Mouse (Mus musculus): Measurements from ENCODE around the gene Ccdc88c. TPM values are rescaled to one million over a fixed set of nuclear protein-coding genes. Genes with fewer than 3 reads are reported as not detected.

The Ccdc88c gene
- polyA plus RNA-seq, 1 experiment: 18.0 TPM

DNA sequence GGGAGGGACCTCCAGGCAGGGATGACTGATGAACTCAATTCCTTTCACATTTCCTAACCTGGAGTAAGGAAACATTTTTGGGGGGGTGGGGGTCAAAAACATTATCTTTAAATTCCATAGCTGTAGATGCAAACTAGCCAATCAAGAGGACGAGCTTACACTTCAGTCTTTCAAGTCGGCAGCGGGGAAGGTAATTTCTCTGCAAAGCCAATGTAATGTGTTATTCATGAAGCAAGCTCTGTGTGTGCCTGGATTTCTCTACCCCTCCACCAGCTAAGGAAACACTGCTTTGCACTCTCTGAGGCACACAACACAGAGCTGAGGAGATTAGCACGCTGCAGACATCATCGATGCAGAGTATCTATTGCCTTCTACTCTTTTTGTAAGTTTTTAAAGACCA lies 9.8 kb downstream of the Ccdc88c start:
- peaks cover 43% of the 10 kb centered on the region for H3K79me2 ChIP-seq (ENCODE audit: control insufficient read depth, insufficient read depth)
- no peak overlapping the region for H3K4me3 ChIP-seq
- H3K36me3 ChIP-seq (ENCODE audit: control insufficient read depth, insufficient read depth): no peaks in the 10 kb centered on the region
- H3K27me3 ChIP-seq (ENCODE audit: control insufficient read depth, insufficient read depth, insufficient read length): no peaks in the 10 kb centered on the region
- no peak overlapping the region for H3ac ChIP-seq (ENCODE audit: control insufficient read depth, insufficient read length)
- TF ChIP-seq SRF (IDR thresholded peaks at IDR 0.05; ENCODE audit: control insufficient read depth, insufficient read length, low read depth) (no peak), MYOG (IDR thresholded peaks at IDR 0.05; ENCODE audit: control insufficient read depth in 1 of 3, insufficient read depth in 1 of 3, insufficient read length in 2 of 3, low read depth in 2 of 3) (no peak), MAX (IDR thresholded peaks at IDR 0.05; ENCODE audit: low read depth) (no peak), MYOD1 (IDR thresholded peaks at IDR 0.05; ENCODE audit: control insufficient read depth in 1 of 3, insufficient read length in 2 of 3, low read depth in 2 of 3) (no peak), TCF3 (IDR thresholded peaks at IDR 0.05; ENCODE audit: insufficient read length, low read depth) (no peak), POLR2AphosphoS2 (IDR thresholded peaks at IDR 0.05; ENCODE audit: insufficient read length, low read depth) (no peak), E2F4 (IDR thresholded peaks at IDR 0.05; ENCODE audit: insufficient read depth) (no peak), CEBPB (IDR thresholded peaks at IDR 0.05; ENCODE audit: insufficient read depth, poor library complexity, severe bottlenecking) (no peak), TCF12 (IDR thresholded peaks at IDR 0.05; ENCODE audit: insufficient read depth, poor library complexity, severe bottlenecking) (no peak), REST (IDR thresholded peaks at IDR 0.05; ENCODE audit: insufficient read depth, insufficient read length) (no peak), USF1 (IDR thresholded peaks at IDR 0.05; ENCODE audit: low read depth) (no peak), POLR2A (IDR thresholded peaks at IDR 0.05; ENCODE audit: insufficient read length, low read depth) (no peak)
- peak overlapping the region; percentile 56 for H3K4me2 ChIP-seq (ENCODE audit: low read depth)

DNA sequence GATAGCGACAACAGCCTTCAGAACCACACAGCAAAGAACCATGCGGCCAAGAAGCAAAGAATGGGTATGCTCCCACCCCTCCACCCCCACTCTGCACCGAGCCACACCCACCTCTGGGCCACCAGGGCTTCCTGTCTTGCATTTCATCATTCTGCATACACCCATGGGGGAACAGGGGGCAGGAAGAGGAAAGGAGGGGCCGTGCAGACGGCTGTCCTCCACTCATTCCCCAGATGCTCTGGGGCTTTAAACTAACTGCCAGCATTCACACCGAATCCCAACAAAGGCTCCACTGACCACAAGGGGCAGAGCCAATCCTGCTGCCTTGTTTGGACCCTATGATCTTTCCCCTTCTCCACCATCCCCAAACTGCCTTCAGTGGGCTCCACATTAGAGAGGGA lies 10.9 kb downstream of the Ccdc88c start:
- Histone ChIP-seq H3K36me3 (ENCODE audit: control insufficient read depth, insufficient read depth) (no peaks in the 10 kb centered on the region), H3K4me2 (ENCODE audit: low read depth) (peak overlapping the region; percentile 56), H3K79me2 (ENCODE audit: control insufficient read depth, insufficient read depth) (peaks cover 46% of the 10 kb centered on the region), H3ac (ENCODE audit: control insufficient read depth, insufficient read length) (no peak overlapping the region), H3K4me3 (no peak overlapping the region), H3K27me3 (ENCODE audit: control insufficient read depth, insufficient read depth, insufficient read length) (no peaks in the 10 kb centered on the region)
- TF ChIP-seq SRF (IDR thresholded peaks at IDR 0.05; ENCODE audit: control insufficient read depth, insufficient read length, low read depth): no peak
- no peak for TF ChIP-seq REST (IDR thresholded peaks at IDR 0.05; ENCODE audit: insufficient read depth, insufficient read length)
- TF ChIP-seq CEBPB (IDR thresholded peaks at IDR 0.05; ENCODE audit: insufficient read depth, poor library complexity, severe bottlenecking): no peak
- peak in 1 of 3 experiments; percentile 65 for TF ChIP-seq MYOG (IDR thresholded peaks at IDR 0.05; ENCODE audit: control insufficient read depth in 1 of 3, insufficient read depth in 1 of 3, insufficient read length in 2 of 3, low read depth in 2 of 3)
- peak in 1 of 3 experiments; percentile 55 for TF ChIP-seq MYOD1 (IDR thresholded peaks at IDR 0.05; ENCODE audit: control insufficient read depth in 1 of 3, insufficient read length in 2 of 3, low read depth in 2 of 3)
- no peak for TF ChIP-seq E2F4 (IDR thresholded peaks at IDR 0.05; ENCODE audit: insufficient read depth)
- TF ChIP-seq TCF3 (IDR thresholded peaks at IDR 0.05; ENCODE audit: insufficient read length, low read depth): no peak

DNA sequence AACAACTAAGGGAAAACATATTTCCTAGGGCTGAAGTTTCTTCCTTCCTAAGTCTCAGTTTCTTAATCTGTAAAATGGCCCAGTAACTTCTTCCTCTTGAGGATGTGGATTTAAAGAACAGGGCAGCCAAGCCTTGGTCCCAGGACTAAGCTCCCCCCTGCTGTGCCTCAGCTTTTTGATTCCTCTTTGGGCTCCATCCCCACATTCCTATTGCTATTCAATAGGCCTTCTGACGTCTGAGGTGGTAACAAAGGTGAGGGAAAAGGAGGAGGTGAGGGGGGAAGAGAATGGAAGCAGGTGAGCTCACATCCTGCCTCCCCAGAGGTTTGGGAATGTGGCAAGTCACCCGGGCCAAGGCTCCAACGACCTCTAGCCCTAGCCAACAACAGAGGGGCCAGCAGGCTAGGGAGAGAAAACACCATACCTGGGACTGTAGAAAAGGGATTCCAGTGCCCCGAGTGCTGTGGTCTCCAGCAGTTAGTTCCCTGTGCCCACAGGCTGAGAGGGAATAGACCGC lies 12.4 kb downstream of the Ccdc88c start:
- H3K27me3 ChIP-seq (ENCODE audit: control insufficient read depth, insufficient read depth, insufficient read length): no peaks in the 10 kb centered on the region
- H3K4me3 ChIP-seq: no peak overlapping the region
- peaks cover 54% of the 10 kb centered on the region for H3K79me2 ChIP-seq (ENCODE audit: control insufficient read depth, insufficient read depth)
- H3ac ChIP-seq (ENCODE audit: control insufficient read depth, insufficient read length): no peak overlapping the region
- H3K4me2 ChIP-seq (ENCODE audit: low read depth): peak overlapping the region; percentile 4
- H3K36me3 ChIP-seq (ENCODE audit: control insufficient read depth, insufficient read depth): no peaks in the 10 kb centered on the region
- TF ChIP-seq REST (IDR thresholded peaks at IDR 0.05; ENCODE audit: insufficient read depth, insufficient read length): no peak
- no peak for TF ChIP-seq MYOD1 (IDR thresholded peaks at IDR 0.05; ENCODE audit: control insufficient read depth in 1 of 3, insufficient read length in 2 of 3, low read depth in 2 of 3)

DNA sequence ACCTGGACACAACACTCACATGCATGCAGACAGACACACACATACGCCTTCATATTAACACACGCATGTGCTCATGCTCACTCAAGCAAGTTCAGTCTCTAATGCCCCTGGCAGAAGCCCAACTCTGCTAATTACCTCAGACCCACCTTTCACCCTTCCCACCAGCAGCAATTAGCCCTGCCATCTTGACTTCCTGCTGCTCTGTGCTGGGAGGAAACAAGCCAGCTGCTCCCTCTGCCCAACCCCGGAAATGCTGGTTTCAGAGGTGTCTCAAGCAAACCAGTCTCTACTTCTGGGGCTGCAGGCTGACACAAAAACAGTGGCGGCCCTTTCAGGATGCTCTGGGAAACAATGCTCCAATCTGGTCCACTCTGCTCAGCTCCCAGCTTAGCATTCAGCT lies 12.9 kb downstream of the Ccdc88c start:
- Histone ChIP-seq H3K4me2 (ENCODE audit: low read depth) (no peak overlapping the region), H3ac (ENCODE audit: control insufficient read depth, insufficient read length) (no peak overlapping the region), H3K79me2 (ENCODE audit: control insufficient read depth, insufficient read depth) (peaks cover 59% of the 10 kb centered on the region), H3K36me3 (ENCODE audit: control insufficient read depth, insufficient read depth) (no peaks in the 10 kb centered on the region), H3K4me3 (no peak overlapping the region), H3K27me3 (ENCODE audit: control insufficient read depth, insufficient read depth, insufficient read length) (no peaks in the 10 kb centered on the region)
- TF ChIP-seq USF1 (IDR thresholded peaks at IDR 0.05; ENCODE audit: low read depth) (no peak), TCF3 (IDR thresholded peaks at IDR 0.05; ENCODE audit: insufficient read length, low read depth) (no peak), POLR2A (IDR thresholded peaks at IDR 0.05; ENCODE audit: insufficient read length, low read depth) (no peak), MAX (IDR thresholded peaks at IDR 0.05; ENCODE audit: low read depth) (no peak), REST (IDR thresholded peaks at IDR 0.05; ENCODE audit: insufficient read depth, insufficient read length) (no peak), MYOD1 (IDR thresholded peaks at IDR 0.05; ENCODE audit: control insufficient read depth in 1 of 3, insufficient read length in 2 of 3, low read depth in 2 of 3) (no peak), CEBPB (IDR thresholded peaks at IDR 0.05; ENCODE audit: insufficient read depth, poor library complexity, severe bottlenecking) (no peak), MYOG (IDR thresholded peaks at IDR 0.05; ENCODE audit: control insufficient read depth in 1 of 3, insufficient read depth in 1 of 3, insufficient read length in 2 of 3, low read depth in 2 of 3) (no peak), TCF12 (IDR thresholded peaks at IDR 0.05; ENCODE audit: insufficient read depth, poor library complexity, severe bottlenecking) (no peak), SRF (IDR thresholded peaks at IDR 0.05; ENCODE audit: control insufficient read depth, insufficient read length, low read depth) (no peak), POLR2AphosphoS2 (IDR thresholded peaks at IDR 0.05; ENCODE audit: insufficient read length, low read depth) (no peak), E2F4 (IDR thresholded peaks at IDR 0.05; ENCODE audit: insufficient read depth) (no peak)

DNA sequence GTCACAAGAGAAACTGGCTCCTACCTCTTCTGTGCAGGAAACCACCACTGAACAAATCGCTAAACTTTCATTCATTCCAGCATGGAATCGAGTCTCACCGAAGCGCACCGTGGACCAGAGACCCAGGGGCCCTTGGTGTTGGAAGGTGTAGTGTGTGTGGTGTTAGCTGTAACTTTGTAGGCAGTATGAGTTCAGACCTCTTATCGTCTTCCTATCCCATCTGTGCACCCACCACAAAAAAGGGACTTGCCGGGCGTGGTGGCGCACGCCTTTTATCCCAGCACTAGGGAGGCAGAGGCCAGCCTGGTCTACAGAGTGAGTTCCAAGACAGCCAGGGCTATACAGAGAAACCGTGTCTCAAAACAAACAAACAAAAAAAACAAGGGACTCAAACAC lies 13.7 kb downstream of the Ccdc88c start:
- H3K36me3 ChIP-seq (ENCODE audit: control insufficient read depth, insufficient read depth): no peaks in the 10 kb centered on the region

More for the DNA sequence above, 13.7 kb downstream of the Ccdc88c start:
- Histone ChIP-seq H3K27me3 (ENCODE audit: control insufficient read depth, insufficient read depth, insufficient read length) (no peaks in the 10 kb centered on the region), H3K79me2 (ENCODE audit: control insufficient read depth, insufficient read depth) (peaks cover 63% of the 10 kb centered on the region), H3K4me2 (ENCODE audit: low read depth) (no peak overlapping the region), H3K4me3 (no peak overlapping the region), H3ac (ENCODE audit: control insufficient read depth, insufficient read length) (no peak overlapping the region)
- TF ChIP-seq SRF (IDR thresholded peaks at IDR 0.05; ENCODE audit: control insufficient read depth, insufficient read length, low read depth) (no peak), CEBPB (IDR thresholded peaks at IDR 0.05; ENCODE audit: insufficient read depth, poor library complexity, severe bottlenecking) (no peak), POLR2AphosphoS2 (IDR thresholded peaks at IDR 0.05; ENCODE audit: insufficient read length, low read depth) (no peak), E2F4 (IDR thresholded peaks at IDR 0.05; ENCODE audit: insufficient read depth) (no peak), TCF12 (IDR thresholded peaks at IDR 0.05; ENCODE audit: insufficient read depth, poor library complexity, severe bottlenecking) (no peak), REST (IDR thresholded peaks at IDR 0.05; ENCODE audit: insufficient read depth, insufficient read length) (no peak), MYOD1 (IDR thresholded peaks at IDR 0.05; ENCODE audit: control insufficient read depth in 1 of 3, insufficient read length in 2 of 3, low read depth in 2 of 3) (no peak), MYOG (IDR thresholded peaks at IDR 0.05; ENCODE audit: control insufficient read depth in 1 of 3, insufficient read depth in 1 of 3, insufficient read length in 2 of 3, low read depth in 2 of 3) (no peak), TCF3 (IDR thresholded peaks at IDR 0.05; ENCODE audit: insufficient read length, low read depth) (no peak), USF1 (IDR thresholded peaks at IDR 0.05; ENCODE audit: low read depth) (no peak), MAX (IDR thresholded peaks at IDR 0.05; ENCODE audit: low read depth) (no peak), POLR2A (IDR thresholded peaks at IDR 0.05; ENCODE audit: insufficient read length, low read depth) (no peak)
